Mouse (Mus musculus): ENCODE results near the gene S1pr1.

The S1pr1 gene

DNA sequence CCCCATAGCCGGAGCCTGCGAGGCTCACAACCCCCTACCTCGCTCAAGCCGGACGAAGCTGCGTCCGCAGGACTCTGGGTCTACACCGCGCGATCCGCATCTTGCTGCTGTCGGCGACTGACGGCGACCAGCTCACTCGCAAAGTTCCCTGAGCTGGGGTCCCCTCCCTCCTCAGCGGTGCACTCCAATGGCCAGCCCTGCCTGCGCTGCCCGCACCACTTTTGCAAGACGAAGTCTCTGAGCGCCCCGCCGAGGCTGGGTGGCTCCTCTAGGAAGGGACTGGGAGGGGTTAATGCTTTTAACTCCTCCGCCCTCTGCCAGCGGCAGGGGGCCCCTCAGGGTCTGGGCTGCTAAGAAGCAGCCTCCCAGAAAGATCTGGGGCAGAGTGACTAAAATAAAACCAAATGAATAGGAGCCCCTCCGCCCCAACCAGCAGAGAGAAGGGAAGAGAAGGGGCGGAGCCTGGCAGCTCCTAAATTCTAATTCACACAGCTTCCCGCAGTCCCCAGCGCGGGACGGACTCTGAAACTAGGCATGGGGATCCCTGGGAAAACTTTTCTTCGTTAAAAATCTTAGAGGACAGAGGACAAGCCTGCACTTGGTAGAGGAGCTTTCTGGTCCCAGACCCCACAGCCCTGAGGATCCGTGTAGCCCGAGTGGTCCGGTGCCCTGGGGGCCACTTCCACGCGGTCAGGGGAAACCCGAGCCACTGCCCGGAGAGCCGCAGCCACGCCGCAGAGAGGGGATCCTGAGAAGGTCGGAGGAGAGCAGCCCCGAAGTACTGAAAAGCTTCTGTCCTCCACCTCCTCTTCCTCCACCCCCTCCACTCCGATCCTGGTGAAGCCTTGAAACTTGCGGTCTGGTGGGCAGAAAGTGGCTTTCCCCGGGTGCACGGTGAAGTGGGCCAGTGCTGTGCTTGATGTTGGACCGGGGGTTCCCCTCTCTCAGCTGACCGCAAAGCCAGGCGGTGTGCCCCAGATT lies at the start of gene S1pr1:
Gene S1pr1, minus strand, starts transcription at position 402 of the 981 bp plus-strand sequence.
- peak; percentile 57 for DNase-seq (ENCODE audit: low spot score)

DNA sequence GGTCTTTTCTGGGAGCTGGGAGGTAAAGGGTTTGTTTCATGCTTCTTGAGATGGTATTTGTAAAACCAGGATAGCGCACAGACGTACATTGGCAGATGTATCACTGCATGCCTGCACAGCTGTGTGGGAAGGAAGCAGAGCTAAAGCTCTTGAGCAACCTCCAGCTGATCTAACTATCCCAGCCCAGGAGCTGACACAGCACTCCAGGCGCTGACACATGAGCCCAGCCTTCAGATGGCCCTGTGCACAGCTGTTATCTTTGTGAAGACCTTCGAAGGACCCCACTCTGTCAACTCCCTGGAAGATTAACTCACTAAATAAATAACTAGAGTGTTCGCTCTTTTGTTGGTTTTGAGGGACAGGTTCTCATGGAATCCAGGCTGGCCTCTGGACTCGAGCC lies 48.4 kb upstream of the S1pr1 start:
- DNase-seq (ENCODE audit: low spot score) = peak; percentile 3

DNA sequence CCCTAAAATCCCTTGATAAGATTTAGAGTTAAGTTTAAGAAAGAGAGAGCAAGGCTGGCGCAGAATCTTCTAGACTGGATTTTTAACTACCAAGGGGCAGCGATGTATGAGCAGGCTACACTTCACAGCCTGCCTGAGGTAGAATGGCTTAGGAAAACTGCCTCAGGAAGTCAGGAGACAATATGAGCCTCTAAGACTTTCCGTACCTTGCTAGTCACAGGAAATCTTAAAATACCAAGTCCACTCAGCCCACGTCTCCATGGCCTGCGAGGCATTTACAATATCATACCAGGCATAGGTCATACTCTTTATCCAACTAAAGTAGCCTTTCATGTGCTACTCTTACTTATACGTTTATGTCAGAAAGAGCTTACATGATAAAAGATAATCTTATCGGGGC lies 48.0 kb upstream of the S1pr1 start:
- no peak for DNase-seq (ENCODE audit: low spot score)

DNA sequence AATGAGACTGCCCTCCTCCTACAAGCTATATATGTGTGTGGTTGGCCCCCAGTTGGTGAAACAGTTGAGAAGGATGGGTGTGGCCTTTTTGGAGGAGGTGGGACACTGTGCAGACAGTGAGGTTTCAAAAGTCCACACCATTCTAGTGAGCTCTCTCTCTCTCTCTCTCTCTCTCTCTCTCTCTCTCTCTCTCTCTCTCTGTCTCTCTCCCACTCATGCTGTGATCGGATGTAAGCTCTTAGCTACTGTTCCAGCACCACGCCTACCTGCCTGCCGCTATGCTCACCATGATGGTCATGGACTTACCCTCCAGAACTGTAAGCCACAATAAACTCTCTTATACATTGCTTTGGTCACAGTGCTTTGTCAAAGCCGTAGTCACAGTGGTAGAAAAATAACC lies 44.8 kb upstream of the S1pr1 start:
- no peak for DNase-seq (ENCODE audit: low spot score)

DNA sequence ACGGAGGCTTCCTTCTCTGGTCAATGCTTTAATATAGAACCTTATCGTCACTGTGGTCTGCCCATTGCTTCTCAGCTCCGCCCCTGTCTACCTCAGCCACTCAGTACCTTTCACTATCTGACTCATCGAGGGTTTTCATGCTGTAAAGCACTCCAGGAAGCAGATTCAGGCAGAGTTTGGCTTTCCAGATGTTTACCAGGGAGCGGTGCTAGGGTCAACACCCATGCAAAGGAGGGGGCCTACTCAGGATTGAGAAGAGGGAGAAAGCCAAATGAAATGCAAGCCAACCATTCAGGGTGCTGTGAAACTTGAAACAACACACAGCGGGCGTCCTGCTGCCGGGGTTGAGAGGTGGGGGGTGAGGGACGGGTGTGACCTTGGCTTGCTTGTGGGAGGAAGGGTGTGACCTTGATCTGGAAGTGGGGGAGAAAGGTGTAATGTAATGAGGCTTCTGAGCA lies 43.6 kb upstream of the S1pr1 start:
- DNase-seq (ENCODE audit: low spot score) = peak; percentile 13

DNA sequence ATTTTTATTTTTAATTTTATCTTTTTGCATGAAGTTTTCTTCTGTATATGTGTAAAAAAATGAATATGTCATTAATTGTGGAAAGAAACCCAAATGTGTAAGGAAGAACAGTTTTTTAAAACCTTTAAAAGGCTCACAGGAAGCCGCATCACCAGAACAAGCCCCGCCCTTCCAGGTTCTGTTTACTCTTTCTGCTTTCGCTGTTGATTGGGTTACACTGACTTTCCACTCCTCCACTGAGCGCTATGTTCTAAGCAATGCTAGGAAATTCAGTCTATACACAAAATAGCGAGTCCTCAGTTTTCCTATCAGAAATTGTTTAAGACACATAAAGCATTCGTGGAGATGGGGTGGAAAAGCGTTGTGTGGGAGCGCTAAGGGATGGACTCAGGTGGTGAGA lies 39.6 kb upstream of the S1pr1 start:
- DNase-seq (ENCODE audit: low spot score) = no peak

DNA sequence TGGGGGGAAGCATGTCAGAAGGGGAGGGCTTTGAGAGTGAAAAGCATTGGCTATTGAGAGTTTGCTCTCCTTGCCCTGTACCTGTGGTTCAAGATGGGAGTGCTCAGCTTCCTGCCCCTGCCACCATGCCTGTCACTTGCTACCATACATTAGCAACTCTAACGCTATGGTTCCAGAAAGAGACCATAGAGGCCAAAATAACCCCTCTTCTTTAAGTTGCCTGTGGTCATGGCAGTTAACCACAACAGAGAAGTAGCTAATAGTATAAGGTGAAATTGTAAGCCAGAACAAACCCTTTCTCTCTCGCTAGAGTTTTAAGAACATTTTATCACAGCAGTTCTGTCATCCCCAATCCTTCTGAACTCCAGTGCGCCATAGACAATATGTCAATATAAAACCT lies 35.5 kb upstream of the S1pr1 start:
- DNase-seq (ENCODE audit: low spot score) = no peak

DNA sequence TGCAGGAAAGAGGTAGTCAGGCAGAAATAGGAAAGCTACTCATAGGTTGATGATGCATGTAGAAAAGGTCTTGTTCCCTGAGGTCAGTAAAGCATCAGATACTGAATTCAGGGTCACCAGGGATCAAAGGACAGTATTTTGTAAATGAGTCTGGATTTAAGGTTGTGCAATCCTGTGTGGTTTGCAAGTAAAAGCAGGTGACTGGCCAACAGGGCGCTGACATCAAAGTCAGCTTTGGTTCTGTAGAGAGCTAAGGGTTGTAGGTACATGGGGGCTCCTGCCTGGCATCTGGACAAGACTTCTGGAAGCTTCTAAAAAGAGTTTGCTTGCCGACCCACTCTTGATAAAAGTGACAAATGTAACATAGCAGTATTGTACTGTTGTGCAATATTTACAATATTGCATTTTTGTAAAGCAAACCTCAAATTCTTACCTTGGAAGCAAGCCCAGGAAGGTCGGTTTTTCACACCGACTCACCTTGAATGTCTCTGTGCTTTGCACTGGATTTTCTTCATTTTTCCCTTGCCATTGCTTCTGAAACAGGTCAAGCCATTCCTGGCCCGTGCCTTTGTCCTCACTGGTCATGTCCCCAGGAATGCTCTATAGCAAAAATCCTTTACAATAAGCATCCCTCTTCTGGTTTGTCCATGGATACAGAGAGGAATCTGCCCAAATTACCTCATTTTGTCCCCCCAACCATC lies 33.6 kb upstream of the S1pr1 start:
- DNase-seq (ENCODE audit: low spot score) = no peak

DNA sequence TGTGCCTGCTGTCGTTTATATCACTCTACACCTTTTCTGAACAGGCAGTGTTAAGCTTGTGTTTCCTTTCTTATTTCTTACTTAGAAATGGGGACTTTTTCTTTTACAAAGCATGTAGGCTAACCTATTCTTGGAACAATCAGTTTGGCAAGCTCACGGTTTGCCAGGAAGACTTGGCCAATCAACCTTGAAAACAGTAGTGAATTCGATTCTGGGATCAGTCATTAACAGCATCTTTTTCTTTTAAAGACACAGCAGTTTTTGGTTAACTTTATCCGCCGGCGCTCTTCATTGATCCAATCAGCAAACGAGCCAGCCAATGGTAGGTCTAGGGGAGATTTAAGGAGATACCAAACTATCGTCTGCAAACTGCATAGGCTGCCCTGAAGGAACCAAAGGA lies 31.6 kb upstream of the S1pr1 start:
- DNase-seq (ENCODE audit: low spot score) = no peak

DNA sequence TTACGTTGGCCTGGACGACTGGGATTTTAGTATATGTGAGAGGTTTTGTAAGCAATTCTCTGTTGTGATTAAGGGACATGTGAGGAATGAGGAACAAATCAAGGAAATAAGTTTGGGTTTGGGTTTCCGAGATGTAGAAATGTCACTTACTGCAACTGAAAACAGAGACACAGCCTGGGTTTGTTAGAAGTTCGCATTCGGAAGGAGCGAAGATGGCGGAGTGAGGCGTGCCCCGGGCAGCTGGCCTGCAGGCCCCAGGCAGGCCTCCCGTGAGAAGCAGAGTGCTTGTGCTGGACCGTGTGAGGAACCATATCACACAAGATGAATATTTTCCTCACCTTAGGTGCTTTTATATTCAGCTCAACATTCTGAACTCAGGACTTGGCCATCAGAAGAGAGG lies 30.2 kb upstream of the S1pr1 start:
- no peak for DNase-seq (ENCODE audit: low spot score)

DNA sequence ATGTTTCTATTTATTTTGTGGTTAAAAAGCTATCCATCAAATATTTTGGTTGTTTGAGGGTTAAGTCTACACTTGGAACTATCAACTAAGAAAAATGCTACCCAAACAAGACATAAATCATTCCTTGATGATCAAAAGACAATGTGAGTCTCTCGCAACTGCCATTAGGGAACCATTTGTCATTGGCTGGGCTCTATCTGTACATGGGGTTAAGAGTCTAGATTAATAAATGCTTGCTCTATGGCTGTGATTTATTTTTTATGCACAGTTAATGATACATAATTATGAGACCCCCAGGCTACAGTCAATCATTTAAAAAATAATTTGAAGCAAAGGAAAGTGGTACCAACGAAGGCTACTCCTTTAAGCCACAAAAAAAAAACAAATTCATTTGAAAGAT lies 23.7 kb upstream of the S1pr1 start:
- DNase-seq (ENCODE audit: low spot score) = no peak

DNA sequence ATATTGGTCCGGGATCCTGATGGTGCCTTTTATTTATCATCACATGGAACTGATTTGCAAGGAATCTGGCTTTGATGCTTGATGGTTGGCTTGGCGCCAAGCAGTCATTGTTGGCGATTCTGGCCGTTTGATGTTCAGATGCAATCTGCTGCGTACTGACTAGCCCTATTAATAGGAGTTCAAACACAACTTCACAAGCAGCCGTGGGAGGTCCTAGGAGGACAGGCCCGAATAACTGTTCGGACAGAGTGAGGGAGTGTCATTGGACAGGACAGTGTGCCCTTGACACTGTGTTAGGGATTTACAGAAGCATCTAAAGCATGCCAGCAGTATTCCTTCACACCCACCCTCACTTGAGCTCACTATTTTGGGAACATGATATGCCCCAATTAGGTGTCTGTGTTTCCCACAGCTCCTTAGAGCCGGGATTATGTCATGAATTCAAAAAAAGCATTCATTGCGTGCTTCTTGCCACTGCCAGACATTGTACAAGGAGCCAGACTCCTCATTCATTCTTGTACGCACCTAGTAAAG lies 23.0 kb upstream of the S1pr1 start:
- no peak for DNase-seq (ENCODE audit: low spot score)

DNA sequence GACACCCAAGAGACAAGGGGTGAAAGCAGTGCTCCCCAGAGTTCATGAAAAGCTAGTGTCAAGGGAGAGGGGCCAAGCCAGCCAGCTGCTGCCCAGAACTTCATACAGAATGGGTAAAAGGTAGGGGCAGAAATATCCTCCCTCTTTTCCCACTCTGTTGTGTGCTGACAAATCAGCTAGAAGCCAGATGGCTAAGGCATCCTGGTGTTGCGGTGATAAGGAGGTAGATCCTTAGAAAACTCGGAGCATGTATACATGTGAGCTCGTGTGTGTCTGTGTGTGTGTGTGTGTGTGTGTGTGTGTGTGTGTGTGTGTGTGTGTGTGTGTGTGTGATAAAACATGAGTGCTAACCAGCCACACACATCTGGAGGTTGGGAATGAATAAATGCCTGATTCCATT lies 20.7 kb upstream of the S1pr1 start:
- DNase-seq (ENCODE audit: low spot score) = no peak

DNA sequence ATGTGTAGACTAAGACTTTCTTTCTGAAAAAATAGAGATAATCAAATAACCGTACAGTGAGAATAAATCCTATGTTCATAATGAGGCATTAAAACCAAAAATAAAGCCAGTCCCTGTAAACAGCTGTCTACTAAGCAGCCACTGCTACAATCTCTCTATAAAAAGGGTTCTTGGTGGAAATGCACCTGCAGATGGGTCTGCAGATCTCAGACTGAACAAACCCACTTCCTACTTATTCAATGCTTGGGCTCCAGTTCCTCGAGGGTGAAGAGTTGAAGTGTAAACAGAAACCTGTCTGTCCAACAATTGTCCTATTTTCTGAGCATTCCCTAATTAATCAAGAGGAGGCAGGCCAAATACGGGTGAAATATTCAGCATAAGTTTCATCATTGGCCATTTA lies 20.0 kb upstream of the S1pr1 start:
- DNase-seq (ENCODE audit: low spot score) = no peak

DNA sequence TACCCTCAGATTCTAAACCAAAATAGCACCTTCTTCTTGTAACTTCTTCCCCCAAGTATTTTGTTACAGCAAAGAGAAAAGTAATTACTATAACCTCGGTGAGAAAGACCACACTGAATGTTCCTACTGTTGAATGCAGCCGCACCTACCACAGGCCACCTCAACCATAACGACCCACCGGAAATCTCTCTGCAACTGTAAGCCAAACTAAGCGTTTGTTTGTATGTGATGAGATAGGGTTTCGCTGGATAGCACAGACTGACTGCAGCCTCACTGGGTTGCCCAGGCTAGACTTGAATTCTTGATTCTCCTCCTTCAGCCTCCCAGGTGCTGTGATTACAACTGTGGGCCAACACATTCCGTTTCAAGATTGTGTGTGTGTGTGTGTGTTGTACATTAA lies 15.5 kb upstream of the S1pr1 start:
- no peak for DNase-seq (ENCODE audit: low spot score)

DNA sequence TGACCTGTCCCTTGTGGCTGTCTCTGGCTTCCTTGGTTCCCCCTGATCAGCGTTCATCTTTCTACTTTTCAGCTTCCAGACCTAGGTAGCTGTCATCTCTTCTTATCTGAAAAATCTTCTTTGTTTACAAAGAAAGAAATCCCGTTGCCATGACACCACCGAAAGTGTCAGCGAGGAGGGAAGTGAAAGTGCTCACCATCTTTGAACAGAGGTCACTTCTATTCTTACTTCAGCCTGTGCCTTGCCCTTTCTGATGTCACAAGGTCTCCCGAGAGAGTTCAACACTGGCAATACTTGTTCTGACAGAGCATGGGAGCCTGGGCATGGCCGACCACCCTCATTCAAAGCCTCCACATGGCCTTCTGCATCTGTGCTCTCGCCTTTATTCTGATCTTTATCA lies 14.3 kb upstream of the S1pr1 start:
- no peak for DNase-seq (ENCODE audit: low spot score)

DNA sequence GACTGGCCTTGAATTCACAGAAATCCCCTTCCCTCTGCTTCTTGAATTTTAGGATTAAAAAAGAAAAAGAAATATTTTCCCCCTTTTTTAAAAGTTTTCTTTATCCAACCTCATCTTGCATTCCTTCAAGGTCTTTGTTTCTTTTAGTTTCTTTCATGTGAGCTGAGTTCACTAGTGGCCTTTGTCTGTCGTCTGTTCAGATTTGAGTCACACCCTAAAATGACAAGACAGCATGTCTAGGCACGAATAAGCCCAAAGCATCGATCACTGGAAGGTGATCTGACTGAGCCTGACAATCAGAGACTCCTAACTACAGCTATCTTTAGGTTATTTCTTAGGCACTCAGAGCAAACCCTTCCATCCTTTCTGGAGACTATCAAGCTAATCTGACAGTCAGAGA lies 13.3 kb upstream of the S1pr1 start:
- DNase-seq (ENCODE audit: low spot score) = no peak

DNA sequence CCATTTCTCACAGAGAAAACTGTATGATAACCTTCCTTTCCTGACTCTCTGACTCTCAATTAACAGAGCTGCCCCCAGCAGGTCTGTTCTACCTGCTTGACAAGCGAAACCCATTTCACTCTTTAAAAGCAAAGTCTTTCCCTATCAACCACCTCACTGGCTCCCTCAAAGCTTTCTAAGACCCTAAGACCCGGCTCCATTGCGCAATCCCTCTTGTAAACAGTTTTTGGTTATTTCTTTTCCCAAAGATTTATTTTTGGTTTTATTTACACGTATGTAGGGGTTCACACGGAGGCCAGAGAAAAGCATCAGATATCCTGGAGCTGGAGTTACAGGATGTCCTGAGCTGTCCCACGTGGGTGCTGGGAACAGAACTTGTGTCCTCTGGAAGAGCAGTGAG lies 4.0 kb upstream of the S1pr1 start:
- no peak for DNase-seq (ENCODE audit: low spot score)

DNA sequence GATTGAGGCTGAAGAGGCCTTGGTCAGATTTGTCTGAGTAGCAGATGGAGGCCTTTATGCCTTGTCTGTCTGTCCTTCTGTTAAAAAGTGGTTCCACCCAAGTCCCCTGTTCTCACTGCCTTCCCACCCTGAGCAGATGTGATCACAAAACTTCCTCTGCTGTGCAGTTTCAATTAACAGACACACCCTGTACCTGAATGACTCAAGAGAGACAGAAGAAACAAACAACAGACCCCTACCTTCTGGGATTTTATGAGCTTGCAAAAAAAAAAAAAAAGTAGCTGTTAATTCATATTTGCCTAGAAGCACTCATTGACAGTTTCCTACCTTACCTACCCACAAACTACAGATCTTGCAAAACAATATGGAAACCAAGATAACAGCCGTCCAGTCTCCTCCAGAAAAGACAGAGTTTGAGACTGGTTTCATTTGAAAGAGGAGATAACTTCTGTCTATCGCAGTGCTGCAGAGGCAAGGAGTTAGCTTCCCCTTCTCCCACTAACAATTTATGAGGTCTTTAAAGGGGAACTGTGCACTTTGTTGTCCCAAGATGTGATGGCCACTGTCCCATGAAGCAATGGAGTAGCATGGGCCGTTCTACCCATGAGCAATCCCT lies 1.1 kb upstream of the S1pr1 start:
- no peak for DNase-seq (ENCODE audit: low spot score)

DNA sequence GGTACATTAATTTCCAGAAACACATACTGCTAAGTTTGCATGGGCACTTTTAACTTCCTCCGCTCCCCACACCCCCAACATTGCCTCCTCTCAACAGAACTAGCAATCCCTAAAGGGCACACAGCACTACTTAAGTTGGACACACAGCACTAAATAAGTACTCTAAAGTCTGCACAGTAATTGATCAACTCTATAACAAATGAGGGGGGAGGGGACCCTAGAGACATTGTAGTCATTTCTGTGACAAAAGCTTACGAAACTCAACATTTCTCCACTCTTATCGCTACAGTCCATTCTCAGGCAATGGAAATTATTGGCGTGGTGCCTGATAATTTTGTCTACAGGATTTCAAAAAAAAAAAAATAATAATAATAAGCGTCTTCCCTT lies 830 bp downstream of the S1pr1 start:
- no peak for DNase-seq (ENCODE audit: low spot score)

DNA sequence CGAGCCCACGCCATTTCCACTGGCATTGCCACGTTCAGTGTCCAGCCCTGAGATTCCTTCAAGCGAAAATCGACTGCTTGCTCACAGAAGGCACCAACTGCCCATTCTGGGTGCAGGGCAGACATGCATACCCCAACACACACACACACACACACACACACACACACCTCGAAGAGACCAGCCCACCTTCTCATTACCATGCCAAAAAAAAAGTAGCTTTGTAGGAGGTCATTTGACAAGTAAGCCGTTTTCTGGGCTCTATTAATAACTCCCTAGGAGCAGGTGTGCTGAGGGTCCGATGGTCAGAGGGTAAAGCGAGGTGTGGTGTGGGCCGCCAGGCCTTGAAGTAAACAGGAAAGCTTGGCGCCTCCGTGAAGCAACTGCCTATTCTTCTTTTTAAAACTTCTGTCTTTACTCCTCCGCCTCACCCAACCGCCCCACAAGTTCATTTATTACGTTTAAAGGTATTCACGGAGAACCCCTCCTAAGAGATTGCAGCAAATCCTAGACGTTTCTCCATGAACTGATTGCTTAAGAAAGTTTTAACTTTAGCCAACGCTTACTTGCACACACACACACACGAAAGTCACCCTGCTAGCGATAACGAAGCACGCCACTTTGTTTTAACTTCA lies 1.3 kb downstream of the S1pr1 start:
- DNase-seq (ENCODE audit: low spot score) = no peak

DNA sequence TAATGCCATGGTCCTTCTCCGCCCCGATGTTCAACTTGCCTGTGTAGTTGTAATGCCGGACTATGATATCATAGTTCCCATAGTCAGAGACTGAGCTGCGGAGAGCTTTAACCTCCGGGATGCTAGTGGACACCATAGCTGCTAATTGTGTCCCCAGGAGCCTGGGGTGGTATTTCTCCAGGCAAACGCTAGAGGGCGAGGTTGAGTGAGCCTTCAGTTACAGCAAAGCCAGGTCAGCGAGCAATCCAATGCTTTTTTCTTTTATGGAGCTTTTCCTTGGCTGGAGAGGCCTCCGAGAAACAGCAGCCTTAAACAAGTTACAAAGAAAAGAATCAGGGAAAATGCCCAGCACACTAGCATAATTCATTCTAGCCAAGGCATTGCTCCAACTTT lies 2.1 kb downstream of the S1pr1 start:
- peak; percentile 51 for DNase-seq (ENCODE audit: low spot score)
